Mouse (Mus musculus): ENCODE measurements around the gene Olfr1216.
"Not testable (repeated sequence)": the region's sequence is repeated elsewhere in the genome, so short reads cannot be mapped to it uniquely, and the experiment has no call there.

Gene Olfr1216

DNA sequence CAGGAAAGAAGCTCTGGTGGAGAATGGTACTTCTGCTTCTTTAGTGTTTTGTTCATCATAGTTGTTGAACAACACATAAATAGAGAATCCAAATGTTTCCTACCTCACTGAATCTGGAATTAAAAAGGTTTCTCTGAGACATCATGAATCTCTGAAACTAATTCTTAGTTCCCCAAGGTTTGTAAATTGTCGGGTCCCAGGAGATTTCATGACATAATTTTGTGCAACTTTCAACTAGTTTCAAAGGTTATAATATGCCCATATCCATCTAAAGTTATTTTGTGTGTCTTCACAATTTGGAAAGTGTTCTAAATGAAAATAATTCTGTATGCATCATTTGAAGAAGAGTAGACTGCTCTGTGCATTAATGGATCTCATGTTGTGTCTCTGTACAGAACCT lies at the start of gene Olfr1216:
Gene Olfr1216 (minus strand): TSS at position 101 of the 400 bp plus-strand sequence.
- no peak for DNase-seq (ENCODE audit: low read depth, low spot score)

DNA sequence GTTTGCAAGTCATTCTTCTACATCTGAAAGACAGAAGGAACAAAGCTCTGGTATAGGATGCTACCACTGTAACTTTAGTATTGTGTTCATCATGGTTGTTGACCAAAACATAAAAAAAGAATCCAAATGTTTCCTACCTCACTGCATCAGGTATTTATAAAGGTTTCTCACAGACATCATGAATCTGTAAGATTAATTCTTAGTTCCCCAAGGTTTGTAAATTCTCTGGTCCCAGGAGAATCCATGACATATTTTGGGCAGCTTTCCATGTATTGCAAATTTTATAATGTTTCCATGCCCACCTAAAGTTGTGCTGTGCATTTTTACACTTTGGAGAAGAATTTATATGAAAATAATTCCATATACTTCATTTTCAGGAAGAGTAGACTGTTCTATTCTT lies 42.9 kb upstream of the Olfr1216 start, which contains the start of gene Olfr1218:
Gene Olfr1218 (minus strand): TSS at position 101 of the 400 bp plus-strand sequence.
- no peak for DNase-seq (ENCODE audit: low read depth, low spot score)

DNA sequence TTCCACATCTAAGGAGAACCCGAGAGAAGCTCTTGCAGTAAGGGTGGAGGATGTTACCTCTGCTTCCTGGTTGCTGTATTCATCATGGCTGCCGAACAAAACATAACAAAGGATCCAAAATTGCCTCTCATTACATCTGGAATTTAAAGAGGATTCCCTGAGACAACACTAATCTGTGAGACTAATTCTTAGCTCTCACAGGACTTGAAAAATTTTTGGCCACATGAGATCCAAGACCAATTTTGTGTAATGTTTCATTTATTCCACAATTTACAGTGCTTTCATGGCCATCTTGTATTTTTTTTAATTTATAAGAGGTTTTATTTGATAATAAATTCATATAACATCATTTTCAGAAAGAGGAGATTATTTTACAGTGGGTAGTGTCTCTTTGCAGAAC lies 13.8 kb upstream of the Olfr1216 start, which contains the start of gene Olfr1217:
Gene Olfr1217 (minus strand): TSS at position 101 of the 400 bp plus-strand sequence.
- DNase-seq (ENCODE audit: low read depth, low spot score) = no peak

DNA sequence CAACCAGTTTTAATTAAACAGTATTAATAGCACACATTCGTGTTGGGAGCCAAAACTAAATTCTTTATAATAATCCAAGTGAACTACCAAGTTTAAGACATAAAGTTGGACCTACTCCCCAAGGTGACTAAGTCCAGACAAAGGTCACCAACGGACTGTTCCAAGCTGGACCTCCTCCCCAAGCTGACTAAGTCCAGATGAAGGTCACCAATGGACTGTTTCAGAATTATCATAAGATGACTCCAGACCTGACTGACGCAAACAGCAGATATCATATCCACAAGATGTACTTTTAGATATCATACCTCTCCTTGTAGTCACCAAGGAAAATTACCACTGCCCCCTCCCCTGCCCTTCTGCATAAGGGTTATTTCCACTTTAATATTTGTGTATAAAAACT lies 3.3 kb upstream of the Olfr1216 start:
- not testable (repeated sequence) for DNase-seq (ENCODE audit: low read depth, low spot score)

DNA sequence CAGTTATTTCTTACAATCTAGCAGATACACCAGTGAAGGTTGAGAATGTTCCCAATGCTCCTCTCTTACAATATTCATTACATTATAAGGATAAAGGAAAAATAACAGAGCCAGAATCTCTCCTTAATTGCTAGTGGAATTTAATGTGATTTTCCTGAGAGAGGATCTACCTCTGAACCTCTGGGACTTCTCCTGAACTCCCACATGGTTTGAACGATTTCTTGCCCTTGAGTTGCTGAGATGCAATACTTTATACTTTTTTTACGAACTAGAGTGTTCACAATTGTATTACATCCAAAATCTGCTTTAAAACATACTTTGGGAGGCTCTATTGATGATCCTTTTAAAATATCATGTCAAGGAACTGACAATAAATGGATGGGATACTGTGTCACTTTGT lies 11.3 kb downstream of the Olfr1216 start, which contains the start of gene Olfr1215:
Gene Olfr1215 (minus strand): TSS at position 101 of the 400 bp plus-strand sequence.
- no peak for DNase-seq (ENCODE audit: low read depth, low spot score)

DNA sequence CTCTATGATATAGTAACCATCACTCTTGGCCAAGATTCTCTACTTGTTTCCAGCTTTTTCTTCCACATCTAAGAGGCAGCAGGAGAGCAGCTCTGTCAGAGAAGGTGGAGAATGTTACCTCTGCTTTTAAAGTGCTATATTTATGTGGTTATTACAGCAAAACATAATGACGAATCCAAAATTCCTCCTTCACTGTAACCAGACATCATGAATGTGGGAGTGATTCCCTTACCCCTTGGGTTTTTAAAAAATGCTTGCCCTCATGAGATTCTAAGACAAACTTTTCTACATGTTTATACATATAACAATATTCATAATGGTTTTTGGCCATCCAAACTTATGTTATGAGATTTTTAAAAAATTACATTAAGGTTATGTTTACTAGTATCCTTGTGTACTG lies 25.6 kb downstream of the Olfr1216 start, which contains the start of gene Olfr1214:
Gene Olfr1214 (minus strand): TSS at position 101 of the 400 bp plus-strand sequence.
- no peak for DNase-seq (ENCODE audit: low read depth, low spot score)

DNA sequence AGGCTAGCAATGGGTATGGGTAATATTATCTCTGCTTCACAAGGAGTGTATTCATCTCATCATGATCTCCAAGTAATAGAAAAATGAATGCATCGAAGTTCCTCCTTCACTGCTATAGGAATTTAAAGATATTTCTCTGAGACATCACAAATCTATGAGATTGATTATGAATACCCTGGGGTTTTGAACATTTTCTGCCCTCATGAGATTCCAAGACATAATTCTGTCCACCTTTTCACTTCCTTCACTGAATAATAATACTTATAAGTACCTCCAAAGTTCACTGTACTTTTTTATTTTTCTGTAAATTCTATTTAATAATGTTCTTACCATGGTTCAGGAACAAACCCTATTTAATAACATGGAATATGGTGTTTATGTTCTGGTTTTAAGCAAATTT lies 38.0 kb downstream of the Olfr1216 start, which contains the start of gene Gm13762:
Gene Gm13762 (minus strand): TSS at position 101 of the 400 bp plus-strand sequence.
- DNase-seq (ENCODE audit: low read depth, low spot score) = no peak
